ENCODE assay signal across 1 mouse cellular context in the genomic region with DNA sequence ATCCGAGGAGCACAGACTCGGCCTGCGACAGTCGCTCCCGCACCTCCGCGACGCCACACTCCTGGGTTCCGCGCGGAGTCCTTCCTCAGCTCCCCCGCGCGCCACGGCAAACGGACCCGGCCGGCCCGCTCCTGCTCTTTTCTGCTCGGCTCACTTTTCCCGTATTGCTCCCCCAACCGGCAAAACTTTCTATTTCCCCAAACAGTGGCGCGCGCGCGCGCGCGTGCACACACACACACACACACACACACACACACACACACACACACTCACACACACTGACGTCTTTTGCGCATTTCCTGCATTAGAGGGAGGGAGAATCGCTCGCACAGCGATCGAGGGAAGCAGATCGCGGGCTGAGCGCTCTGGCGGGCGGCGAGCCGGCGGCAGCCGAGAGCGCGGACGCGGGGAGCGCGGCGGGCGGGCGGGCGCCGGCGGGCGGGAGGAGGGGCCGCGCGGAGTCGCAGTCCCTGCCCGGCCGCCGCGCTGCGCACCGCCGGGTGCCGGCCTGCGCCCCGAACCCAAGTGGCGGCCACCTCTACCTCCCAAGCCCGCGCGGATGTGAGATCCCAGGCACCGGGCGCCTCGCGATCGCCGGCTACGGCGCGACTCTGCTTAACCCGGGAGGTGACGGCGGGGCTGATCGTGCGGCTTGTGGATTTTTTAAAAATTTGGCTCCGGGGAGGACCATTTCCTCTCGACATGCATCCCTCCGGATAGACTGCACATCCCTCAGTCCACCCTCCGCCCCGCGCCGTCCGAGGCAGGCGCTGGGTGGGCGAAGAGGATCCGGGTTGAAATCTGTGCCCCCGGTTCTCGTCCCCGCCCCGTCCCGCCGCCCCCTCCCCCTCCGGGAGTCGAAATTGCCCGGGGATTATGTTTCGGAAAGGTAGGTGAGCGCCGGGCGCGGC.
TF ChIP-seq lines count a peak whose summit lies in the region.

Prkce (plus strand) TSS at position 466 of the 911 bp plus-strand sequence.

TF ChIP-seq in MEL, 35 proteins besides CTCF, POLR2A, EP300 and RAD21 (continued from another document):
- TF ChIP-seq MYB (IDR thresholded peaks at IDR 0.05; ENCODE audit: low read depth, low read length) (0 out of 2 replicates have a peak, but pooled peaks have one; percentile 21), ZMIZ1 (IDR thresholded peaks at IDR 0.05; ENCODE audit: low read depth, low read length) (no peak), NELFE (IDR thresholded peaks at IDR 0.05; ENCODE audit: low read depth, low read length) (no peak; the same call in 1 of the 2 replicates), POLR2AphosphoS2 (IDR thresholded peaks at IDR 0.05; ENCODE audit: low read length) (no peak), MEF2A (IDR thresholded peaks at IDR 0.05; ENCODE audit: extremely low read depth, insufficient replicate concordance, low read depth, low read length, poor library complexity, severe bottlenecking) (no peak), ZNF384 (IDR thresholded peaks at IDR 0.05; ENCODE audit: low read depth, low read length) (no peak), ELF1 (IDR thresholded peaks at IDR 0.05; ENCODE audit: low read depth, low read length) (peak; percentile 75), GATA1 (IDR thresholded peaks at IDR 0.05; ENCODE audit: low read depth, low read length) (0 out of 2 replicates have a peak, but pooled peaks have one; percentile 3), HCFC1 (IDR thresholded peaks at IDR 0.05; ENCODE audit: low read depth, low read length) (peak; percentile 74), SIN3A (IDR thresholded peaks at IDR 0.05; ENCODE audit: low read length) (peak; percentile 70), TAL1 (IDR thresholded peaks at IDR 0.05; ENCODE audit: low read length) (no peak)
